Mouse (Mus musculus): ENCODE measurements at regions not wholly inside any gene's neighbourhood (a gene's known extent, or its start where the extent isn't known, plus 50 kb on each side); places are given as distances from the start of the nearest gene placed in this dataset.

DNA sequence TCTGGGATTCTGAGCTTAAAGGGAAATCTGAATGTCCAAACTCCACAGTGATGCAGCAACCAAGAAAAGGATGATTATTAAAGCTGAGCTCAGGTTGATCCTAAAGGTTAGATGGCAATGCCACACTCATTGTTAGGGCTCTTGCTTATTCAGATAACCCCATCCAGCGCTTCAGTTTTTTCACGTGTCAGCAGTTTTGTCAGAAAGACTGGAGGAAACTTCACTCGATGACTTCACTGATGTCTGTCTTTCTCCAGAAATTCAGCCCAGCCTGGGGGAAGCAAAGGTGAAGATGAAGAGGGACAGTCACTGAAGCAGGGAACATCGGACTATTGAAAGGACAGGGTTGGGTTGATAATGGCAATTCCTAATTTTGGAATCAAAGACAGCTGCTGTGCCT lies 91.4 kb downstream of the Ccdc71l start:
- no peak for TF ChIP-seq CTCF (IDR thresholded peaks at IDR 0.05; ENCODE audit: extremely low read depth, insufficient read length, insufficient replicate concordance, low read depth, low read length)
- no peak for TF ChIP-seq POLR2A (IDR thresholded peaks at IDR 0.05; ENCODE audit: low read depth, low read length)
